Mouse (Mus musculus): ENCODE results near the gene Copg2.

DNA sequence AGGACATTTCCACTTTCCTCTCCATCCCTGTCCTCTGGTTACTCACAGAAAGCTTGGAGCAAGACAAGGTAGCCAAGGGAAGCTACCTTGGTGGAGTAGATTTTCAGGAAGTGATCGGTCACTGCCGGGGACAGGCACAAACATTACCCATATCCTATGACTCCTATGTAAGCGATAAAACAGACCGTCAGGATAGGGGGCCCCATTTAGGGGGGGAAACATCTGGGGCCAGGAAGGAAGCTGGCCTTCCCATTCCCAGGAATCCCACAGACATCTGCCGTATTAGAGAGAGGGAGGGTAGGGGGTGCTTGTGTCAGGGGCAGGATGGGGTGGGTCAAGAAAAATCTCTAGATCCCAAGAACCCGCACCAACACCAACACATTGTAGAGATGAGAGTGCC lies 196.4 kb downstream of the Copg2 start:
- TF ChIP-seq POLR2A (IDR thresholded peaks at IDR 0.05; ENCODE audit: low read depth, low read length) (no peak), CTCF (IDR thresholded peaks at IDR 0.05; ENCODE audit: extremely low read depth, insufficient read depth, insufficient read length, insufficient replicate concordance) (no peak)
